Mouse (Mus musculus) hematopoietic multipotent progenitor cell, adult 10-12 weeks (in vitro differentiated cells): ENCODE results near the gene Spint1. TPM values are rescaled to one million over a fixed set of nuclear protein-coding genes. Genes with fewer than 3 reads are reported as not detected.

ENCODE experiments used
- polyA plus RNA-seq: library from polyadenylated mRNA; stranded (reverse); fragments of >175 nt; gene quantifications from 2 replicates; pipeline ENCODE4 v1.2.3, GENCODE M21; 2012; ENCODE audit warnings: low replicate concordance

Gene Spint1
- 0.30 and 2.0 TPM in 2 replicates for polyA plus RNA-seq

GRCm38 (mm10) chr2:119237210-119237870 lies at the start of gene Spint1:
Gene Spint1, plus strand, starts transcription at chr2:119237362.

GRCm38 (mm10) chr2:119208344-119209175 lies 28.6 kb upstream of the Spint1 start, which contains the start of the genes Zfyve19 and Dnajc17:
Gene Zfyve19, plus strand, starts transcription at chr2:119208617.
Gene Dnajc17, minus strand, starts transcription at chr2:119208795.

GRCm38 (mm10) chr2:119229775-119230704 lies 7.1 kb upstream of the Spint1 start, which contains the start of gene Ppp1r14d:
Gene Ppp1r14d, minus strand, starts transcription at chr2:119229906.

DNA sequence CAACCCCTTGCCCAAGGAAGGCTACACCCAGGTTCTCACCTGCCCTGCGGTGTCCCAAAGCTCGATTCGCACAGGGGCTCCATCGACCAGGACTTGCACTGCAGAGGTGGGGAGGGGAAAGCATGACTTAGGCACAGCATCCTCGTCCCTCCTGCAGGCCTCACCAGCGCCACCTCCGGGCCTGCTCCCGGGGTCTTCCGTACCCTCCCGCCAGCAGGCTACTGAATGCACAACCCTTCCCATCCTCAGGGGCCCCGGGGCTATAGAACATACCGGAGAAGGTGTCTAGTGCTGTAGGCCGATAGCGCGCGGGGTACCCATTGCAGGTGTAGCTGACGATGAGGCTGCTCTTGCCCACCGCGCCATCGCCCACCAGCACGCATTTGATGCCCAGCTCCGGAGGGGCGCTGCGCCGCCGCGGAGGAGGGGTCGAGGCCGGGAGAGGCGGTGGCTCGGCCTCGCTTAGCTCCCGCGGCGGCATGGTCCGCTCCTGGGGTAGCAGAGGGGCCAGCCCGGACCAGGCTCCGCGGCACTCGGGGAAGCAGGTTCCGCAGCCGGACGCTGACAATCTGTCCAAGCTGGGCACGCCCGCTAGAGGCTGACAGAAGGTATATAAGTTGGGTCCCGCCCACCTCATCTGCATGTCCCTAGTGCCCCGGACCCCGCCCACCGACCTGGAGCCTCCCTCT lies 33.6 kb downstream of the Spint1 start, which contains the start of gene Rhov:
Gene Rhov (minus strand): TSS at position 630 of the 689 bp plus-strand sequence.

GRCm38 (mm10) chr2:119288270-119288882 lies 51.2 kb downstream of the Spint1 start, which contains the start of gene Vps18:
Gene Vps18, plus strand, starts transcription at chr2:119288740.

Other genes starting within 250 kb of the Spint1 start
- gene Ccdc32, start 208.0 kb upstream of the Spint1 start, polyA plus RNA-seq: 8.6 and 10.8 TPM in 2 replicates
- gene Rpusd2, start 202.6 kb upstream of the Spint1 start, polyA plus RNA-seq: 2.1 and 2.7 TPM in 2 replicates
- 1.1 and 2.2 TPM in 2 replicates for gene Knl1, start 190.2 kb upstream of the Spint1 start, polyA plus RNA-seq
- 2.5 and 4.6 TPM in 2 replicates for gene Rad51, start 124.6 kb upstream of the Spint1 start, polyA plus RNA-seq
- gene Rmdn3, start 80.3 kb upstream of the Spint1 start, polyA plus RNA-seq: 8.6 and 11.3 TPM in 2 replicates
- gene Gchfr, start 69.6 kb upstream of the Spint1 start, polyA plus RNA-seq: 0.95 and 2.3 TPM in 2 replicates
- gene Gm14137, start 62.9 kb upstream of the Spint1 start, polyA plus RNA-seq: 0.88 and 2.3 TPM in 2 replicates
- gene Zfyve19, start 28.7 kb upstream of the Spint1 start, polyA plus RNA-seq: 13.7 and 35.1 TPM in 2 replicates
- 17.6 and 32.2 TPM in 2 replicates for gene Dnajc17, start 28.6 kb upstream of the Spint1 start, polyA plus RNA-seq
- gene Ppp1r14d, start 7.5 kb upstream of the Spint1 start, polyA plus RNA-seq: not detected in 2 replicates
- gene Rhov, start 33.9 kb downstream of the Spint1 start, polyA plus RNA-seq: 0.46 and 2.0 TPM in 2 replicates
- 12.5 and 24.2 TPM in 2 replicates for gene Vps18, start 51.4 kb downstream of the Spint1 start, polyA plus RNA-seq
- 0.52 and 0.73 TPM in 2 replicates for gene Dll4, start 88.4 kb downstream of the Spint1 start, polyA plus RNA-seq
- 1.6 and 4.9 TPM in 2 replicates for gene Chac1, start 113.9 kb downstream of the Spint1 start, polyA plus RNA-seq
- gene Ino80, start 240.3 kb downstream of the Spint1 start, polyA plus RNA-seq: 7.3 and 12.5 TPM in 2 replicates